Mouse (Mus musculus) spleen, postnatal 36 days (tissue): ENCODE data around the gene Traf3ip3.

Experiments used
- DNase-seq, 2 experiments: peaks; one replicate each; pipeline ENCODE4 v3.0.0; 2022; ENCODE audit warnings: low spot score in 2 of 2, mixed read lengths in 1 of 2

Gene Traf3ip3

GRCm38 (mm10) chr1:193201383-193201778 is at the start of gene Traf3ip3:
Gene Traf3ip3, minus strand, starts transcription at chr1:193201703.
- DNase-seq: peak; percentile 96

GRCm38 (mm10) chr1:193250026-193250425 is 48.5 kb upstream of the Traf3ip3 start:
- no peak for DNase-seq

- DNase-seq: no peak
These were observed 42.7 kb upstream of the Traf3ip3 start for GRCm38 (mm10) chr1:193244235-193244634.

- DNase-seq: no peak
These were observed 42.2 kb upstream of the Traf3ip3 start for GRCm38 (mm10) chr1:193243571-193244193.

GRCm38 (mm10) chr1:193242863-193243262 is 41.4 kb upstream of the Traf3ip3 start:
- peak; percentile 71 to 79 for DNase-seq

- DNase-seq: peak in 1 of 2 experiments; percentile 42
These were observed 40.7 kb upstream of the Traf3ip3 start for GRCm38 (mm10) chr1:193242238-193242637.

- no peak for DNase-seq
These were observed 39.9 kb upstream of the Traf3ip3 start for GRCm38 (mm10) chr1:193241436-193241835.

- DNase-seq: no peak
These were observed 36.9 kb upstream of the Traf3ip3 start for GRCm38 (mm10) chr1:193238426-193238825.

- DNase-seq: no peak
These were observed 33.4 kb upstream of the Traf3ip3 start for GRCm38 (mm10) chr1:193234930-193235329.

GRCm38 (mm10) chr1:193234130-193234645 is 32.7 kb upstream of the Traf3ip3 start:
- peak; percentile 71 to 77 for DNase-seq

GRCm38 (mm10) chr1:193232732-193233131 is 31.2 kb upstream of the Traf3ip3 start:
- DNase-seq: no peak

- DNase-seq: peak in 1 of 2 experiments; percentile 28
These were observed 29.4 kb upstream of the Traf3ip3 start for GRCm38 (mm10) chr1:193230935-193231334.

GRCm38 (mm10) chr1:193230531-193230930 is 29.0 kb upstream of the Traf3ip3 start:
- DNase-seq: no peak

- DNase-seq: no peak
These were observed 28.1 kb upstream of the Traf3ip3 start for GRCm38 (mm10) chr1:193229570-193229969.

GRCm38 (mm10) chr1:193227537-193227936 is 26.0 kb upstream of the Traf3ip3 start:
- no peak for DNase-seq

GRCm38 (mm10) chr1:193226724-193227522 is 25.4 kb upstream of the Traf3ip3 start:
- DNase-seq: no peak

- DNase-seq: no peak
These were observed 24.6 kb upstream of the Traf3ip3 start for GRCm38 (mm10) chr1:193226114-193226513.

GRCm38 (mm10) chr1:193225531-193225930 is 24.0 kb upstream of the Traf3ip3 start:
- no peak for DNase-seq

- no peak for DNase-seq
These were observed 18.9 kb upstream of the Traf3ip3 start for GRCm38 (mm10) chr1:193220408-193220807.

- no peak for DNase-seq
These were observed 14.5 kb upstream of the Traf3ip3 start for GRCm38 (mm10) chr1:193216000-193216399.

GRCm38 (mm10) chr1:193214053-193214452 is 12.6 kb upstream of the Traf3ip3 start:
- no peak for DNase-seq

- no peak for DNase-seq
These were observed 9.9 kb upstream of the Traf3ip3 start for GRCm38 (mm10) chr1:193211371-193211770.

GRCm38 (mm10) chr1:193208178-193208577 is 6.7 kb upstream of the Traf3ip3 start:
- DNase-seq: peak; percentile 72 to 75
